Mouse (Mus musculus): ENCODE measurements at regions not wholly inside any gene's neighbourhood (a gene's known extent, or its start where the extent isn't known, plus 50 kb on each side); places are given as distances from the start of the nearest gene placed in this dataset.

GRCm38 (mm10) chr7:77326836-77327235 is 1097.1 kb downstream of the Agbl1 start:
- H3K36me3 ChIP-seq (ENCODE audit: control insufficient read depth, insufficient read depth, low read length) = no peaks in the 10 kb centered on the region
- ATAC-seq (ENCODE audit: low read depth) = no peak
- no peak overlapping the region for H3K9ac ChIP-seq (ENCODE audit: low read length)
- no peak overlapping the region for H3K27ac ChIP-seq (ENCODE audit: low read length)
- no peak overlapping the region for H3K4me3 ChIP-seq (ENCODE audit: low read length)
- no peaks in the 10 kb centered on the region for H3K27me3 ChIP-seq (ENCODE audit: control insufficient read depth, insufficient read depth, low read depth, low read length)
- H3K9me3 ChIP-seq (ENCODE audit: control insufficient read depth, low read length) = no peaks in the 10 kb centered on the region
- 89% methylated on average over 3 of the region's 3 CpGs for WGBS
- H3K4me1 ChIP-seq (replicated peaks; ENCODE audit: control insufficient read depth, insufficient read depth, low read length) = no peaks in the 10 kb centered on the region
- no peak overlapping the region for H3K4me2 ChIP-seq (ENCODE audit: low read depth, low read length)

DNA sequence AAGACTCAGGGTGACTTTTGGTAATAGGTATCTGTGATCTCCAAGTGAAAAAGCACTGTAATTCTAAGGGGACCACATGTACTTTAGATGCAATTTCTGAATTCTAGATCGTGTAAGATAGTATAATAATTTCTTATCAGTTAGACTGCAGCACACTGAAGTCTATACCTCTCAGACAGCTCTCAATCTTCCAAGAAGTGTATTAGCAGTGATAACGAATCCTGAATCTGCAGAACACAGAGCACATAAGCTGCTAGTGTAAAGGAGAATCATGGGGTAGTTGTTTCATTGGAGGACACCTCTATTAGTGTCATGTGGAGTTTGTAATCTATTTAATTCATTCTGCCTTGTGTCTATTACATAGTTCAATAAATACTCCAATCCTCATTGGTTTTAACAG is 1097.8 kb downstream of the Agbl1 start:
- H3K27ac ChIP-seq (ENCODE audit: low read length) = no peak overlapping the region
- H3K9me3 ChIP-seq (ENCODE audit: control insufficient read depth, low read length) = no peaks in the 10 kb centered on the region
- no peaks in the 10 kb centered on the region for H3K36me3 ChIP-seq (ENCODE audit: control insufficient read depth, insufficient read depth, low read length)
- no peaks in the 10 kb centered on the region for H3K27me3 ChIP-seq (ENCODE audit: control insufficient read depth, insufficient read depth, low read depth, low read length)
- H3K4me2 ChIP-seq (ENCODE audit: low read depth, low read length) = no peak overlapping the region
- H3K9ac ChIP-seq (ENCODE audit: low read length) = no peak overlapping the region
- no peak overlapping the region for H3K4me3 ChIP-seq (ENCODE audit: low read length)
- no peaks in the 10 kb centered on the region for H3K4me1 ChIP-seq (replicated peaks; ENCODE audit: control insufficient read depth, insufficient read depth, low read length)
- no peak for ATAC-seq (ENCODE audit: low read depth)
- 50% methylated on average over 2 of the region's 2 CpGs for WGBS

DNA sequence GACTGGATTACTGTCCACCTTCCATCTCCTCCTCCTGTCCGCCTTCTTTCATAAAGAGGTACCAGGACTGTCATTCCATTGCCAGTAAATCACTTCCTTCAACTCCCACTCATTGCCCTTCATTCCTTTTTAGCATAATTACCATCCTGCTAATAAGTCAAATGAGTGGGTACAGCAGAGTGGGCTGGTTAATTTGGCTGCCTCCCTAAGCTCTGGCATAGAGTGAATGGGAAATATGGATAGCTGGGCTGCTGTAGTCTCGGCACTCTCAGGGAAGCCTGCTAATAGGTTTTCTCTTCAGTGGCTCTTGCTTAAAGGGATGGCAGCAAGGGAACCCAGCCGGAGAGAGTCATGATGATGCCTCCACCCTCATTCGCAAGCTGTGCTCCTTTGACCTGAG is 1108.9 kb downstream of the Agbl1 start:
- Histone ChIP-seq H3K9ac (ENCODE audit: low read length) (no peak overlapping the region), H3K4me2 (ENCODE audit: low read depth, low read length) (no peak overlapping the region), H3K9me3 (ENCODE audit: control insufficient read depth, low read length) (no peaks in the 10 kb centered on the region), H3K27ac (ENCODE audit: low read length) (no peak overlapping the region), H3K4me1 (replicated peaks; ENCODE audit: control insufficient read depth, insufficient read depth, low read length) (no peaks in the 10 kb centered on the region), H3K27me3 (ENCODE audit: control insufficient read depth, insufficient read depth, low read depth, low read length) (no peaks in the 10 kb centered on the region), H3K4me3 (ENCODE audit: low read length) (no peak overlapping the region), H3K36me3 (ENCODE audit: control insufficient read depth, insufficient read depth, low read length) (no peaks in the 10 kb centered on the region)
- whole genome bisulfite sequencing = 84% methylated on average over 4 of the region's 4 CpGs
- no peak for ATAC-seq (ENCODE audit: low read depth)

Measured in lung, embryonic 16.5 days (tissue).